Mouse (Mus musculus) midbrain, embryonic 16.5 days (tissue): ENCODE data around the gene Degs2. TPM values are rescaled to one million over a fixed set of nuclear protein-coding genes. Genes with fewer than 3 reads are reported as not detected.

ENCODE experiments used
- ATAC-seq: fragments of 200-750 bp; cut with Nextera tagmentation; 2 replicates; pipeline ENCODE4 v1.8.0; 2017; ENCODE audit warnings: moderate TSS enrichment
- H3K27ac ChIP-seq: fragments of 300-500 bp; sonication (generic); 2 replicates; pipeline ENCODE4 v1.5.1; 2014; ENCODE audit warnings: mild to moderate bottlenecking, low read length, mixed read lengths
- H3K27me3 ChIP-seq: fragments of 300-500 bp; sonication (generic); 2 replicates; pipeline ENCODE4 v1.6.1; 2014; ENCODE audit warnings: low read depth, low read length, mixed read lengths; ENCODE audit not compliant: control insufficient read depth, insufficient read depth
- H3K36me3 ChIP-seq: fragments of 300-500 bp; sonication (generic); 2 replicates; pipeline ENCODE4 v1.6.1; 2014; ENCODE audit warnings: mild to moderate bottlenecking, low read length, moderate library complexity, mixed read lengths; ENCODE audit not compliant: control insufficient read depth, insufficient read depth
- H3K4me1 ChIP-seq: fragments of 300-500 bp; sonication (generic); 2 replicates; pipeline ENCODE4 v1.6.1; 2014; ENCODE audit warnings: mild to moderate bottlenecking, low read length, mixed read lengths; ENCODE audit not compliant: control insufficient read depth, insufficient read depth
- H3K4me2 ChIP-seq: fragments of 300-500 bp; sonication (generic); 2 replicates; pipeline ENCODE4 v1.6.1; 2014; ENCODE audit warnings: mild to moderate bottlenecking, low read length, mixed read lengths
- H3K4me3 ChIP-seq: fragments of 300-500 bp; sonication (generic); 2 replicates; pipeline ENCODE4 v1.5.1; 2014; ENCODE audit warnings: low read depth, mild to moderate bottlenecking, low read length, moderate library complexity, mixed read lengths
- H3K9ac ChIP-seq: fragments of 300-500 bp; sonication (generic); 2 replicates; pipeline ENCODE4 v1.6.1; 2014; ENCODE audit warnings: low read depth, low read length, mixed read lengths
- H3K9me3 ChIP-seq: fragments of 300-500 bp; sonication (generic); replicated peaks from 2 replicates; pipeline ENCODE4 v1.6.1; 2014; ENCODE audit warnings: mild to moderate bottlenecking, low read length, mixed read lengths; ENCODE audit not compliant: control insufficient read depth, poor library complexity, severe bottlenecking
- WGBS: fragments of 180-500 bp; shearing (Covaris S2); extraction: QIAGEN DNeasy Blood & Tissue Kit; methylation state at CpG from one replicate; pipeline ENCODE4 v1.1.7; 2014; 5-methylcytosine and 5-hydroxymethylcytosine counted together
- polyA plus RNA-seq: library from polyadenylated mRNA; unstranded; fragments of >200 nt; fragmentation: Nextera tagmentation; extraction: Ambion mirVana; gene quantifications from 2 replicates; pipeline ENCODE4 v1.2.1, GENCODE M21; 2015

Degs2 gene
- polyA plus RNA-seq, 1 experiment from 2014 or later, result 2.9 TPM

- peaks cover 39% of the 10 kb centered on the region for H3K36me3 ChIP-seq
- 80% methylated on average over 8 of the region's 8 CpGs for WGBS
Measured at GRCm38 (mm10) chr12:108675614-108676401, 26.3 kb downstream of the Degs2 start.

GRCm38 (mm10) chr12:108674916-108675315 is 27.2 kb downstream of the Degs2 start:
- Histone ChIP-seq H3K9ac (no peak overlapping the region), H3K36me3 (peaks cover 36% of the 10 kb centered on the region), H3K27me3 (no peaks in the 10 kb centered on the region), H3K27ac (no peak overlapping the region), H3K4me1 (no peaks in the 10 kb centered on the region), H3K9me3 (no peaks in the 10 kb centered on the region), H3K4me2 (no peak overlapping the region), H3K4me3 (no peak overlapping the region)
- WGBS, result 98% methylated on average over 2 of the region's 2 CpGs
- no peak for ATAC-seq

More at GRCm38 (mm10) chr12:108675614-108676401, 26.3 kb downstream of the Degs2 start:
- Histone ChIP-seq H3K4me2 (no peak overlapping the region), H3K27ac (no peak overlapping the region), H3K27me3 (no peaks in the 10 kb centered on the region), H3K4me1 (no peaks in the 10 kb centered on the region), H3K4me3 (no peak overlapping the region), H3K9me3 (no peaks in the 10 kb centered on the region), H3K9ac (no peak overlapping the region)
- no peak for ATAC-seq

GRCm38 (mm10) chr12:108674502-108674901 is 27.6 kb downstream of the Degs2 start:
- Histone ChIP-seq H3K9me3 (no peaks in the 10 kb centered on the region), H3K4me1 (no peaks in the 10 kb centered on the region), H3K27ac (no peak overlapping the region), H3K4me2 (no peak overlapping the region), H3K9ac (no peak overlapping the region), H3K27me3 (no peaks in the 10 kb centered on the region), H3K36me3 (peaks cover 36% of the 10 kb centered on the region), H3K4me3 (no peak overlapping the region)
- no peak for ATAC-seq
- 94% methylated on average over 4 of the region's 4 CpGs for WGBS

GRCm38 (mm10) chr12:108673546-108673945 is 28.6 kb downstream of the Degs2 start:
- no peaks in the 10 kb centered on the region for H3K27me3 ChIP-seq
- no peak overlapping the region for H3K9ac ChIP-seq
- no peak for ATAC-seq
- no peaks in the 10 kb centered on the region for H3K9me3 ChIP-seq
- no peak overlapping the region for H3K27ac ChIP-seq
- H3K4me2 ChIP-seq, result no peak overlapping the region
- H3K4me3 ChIP-seq, result no peak overlapping the region
- 86% methylated on average over 3 of the region's 3 CpGs for WGBS
- peaks cover 27% of the 10 kb centered on the region for H3K36me3 ChIP-seq
- no peaks in the 10 kb centered on the region for H3K4me1 ChIP-seq

GRCm38 (mm10) chr12:108672908-108673307 is 29.2 kb downstream of the Degs2 start:
- no peak overlapping the region for H3K4me2 ChIP-seq
- ATAC-seq, result no peak
- peaks cover 5% of the 10 kb centered on the region for H3K4me1 ChIP-seq
- no peak overlapping the region for H3K9ac ChIP-seq
- no peak overlapping the region for H3K4me3 ChIP-seq
- H3K27me3 ChIP-seq, result no peaks in the 10 kb centered on the region
- H3K9me3 ChIP-seq, result no peaks in the 10 kb centered on the region
- H3K36me3 ChIP-seq, result peaks cover 24% of the 10 kb centered on the region
- 89% methylated on average over 4 of the region's 4 CpGs for WGBS
- H3K27ac ChIP-seq, result no peak overlapping the region; the same call in 1 of the 2 replicates

GRCm38 (mm10) chr12:108671541-108671940 is 30.6 kb downstream of the Degs2 start:
- H3K9ac ChIP-seq, result no peak overlapping the region
- H3K27me3 ChIP-seq, result no peaks in the 10 kb centered on the region
- no peak overlapping the region for H3K4me2 ChIP-seq
- WGBS, result 85% methylated on average over 2 of the region's 2 CpGs
- peaks cover 20% of the 10 kb centered on the region for H3K36me3 ChIP-seq
- no peak for ATAC-seq
- H3K4me3 ChIP-seq, result no peak overlapping the region
- H3K27ac ChIP-seq, result no peak overlapping the region
- no peaks in the 10 kb centered on the region for H3K9me3 ChIP-seq
- peaks cover 5% of the 10 kb centered on the region for H3K4me1 ChIP-seq

GRCm38 (mm10) chr12:108668606-108669235 is 33.4 kb downstream of the Degs2 start:
- Histone ChIP-seq H3K36me3 (peaks cover 8% of the 10 kb centered on the region; the same call in 1 of the 2 replicates), H3K4me2 (no peak overlapping the region), H3K4me1 (peaks cover 5% of the 10 kb centered on the region), H3K9me3 (no peaks in the 10 kb centered on the region), H3K27me3 (no peaks in the 10 kb centered on the region), H3K27ac (peak overlapping the region; percentile 64; the same call in 1 of the 2 replicates), H3K9ac (no peak overlapping the region), H3K4me3 (no peak overlapping the region)
- ATAC-seq, result no peak
- WGBS, result 74% methylated on average over 8 of the region's 8 CpGs

- Histone ChIP-seq H3K4me2 (no peak overlapping the region), H3K4me1 (no peaks in the 10 kb centered on the region), H3K4me3 (no peak overlapping the region), H3K36me3 (peaks cover 17% of the 10 kb centered on the region), H3K27ac (no peak overlapping the region), H3K9ac (no peak overlapping the region), H3K27me3 (no peaks in the 10 kb centered on the region), H3K9me3 (no peaks in the 10 kb centered on the region)
- WGBS, result 81% methylated on average over 1 of the region's 1 CpGs
- no peak for ATAC-seq
Measured at GRCm38 (mm10) chr12:108657350-108657749, 44.8 kb downstream of the Degs2 start.
